Mouse (Mus musculus) limb, embryonic 13.5 days (tissue): ENCODE measurements around the gene Tspan5. TPM values are rescaled to one million over a fixed set of nuclear protein-coding genes. Genes with fewer than 3 reads are reported as not detected.

ENCODE experiments used
- ATAC-seq: fragments of 200-750 bp; cut with Nextera tagmentation; 2 replicates; pipeline ENCODE4 v1.8.0; 2017; ENCODE audit warnings: low read depth, moderate number of reproducible peaks, moderate TSS enrichment; ENCODE audit not compliant: low FRiP score
- H3K27ac ChIP-seq: fragments of 300-500 bp; sonication (generic); 2 replicates; pipeline ENCODE4 v1.5.1; 2015; ENCODE audit warnings: inconsistent platforms, mild to moderate bottlenecking, moderate library complexity
- H3K27me3 ChIP-seq: fragments of 300-500 bp; sonication (generic); 2 replicates; pipeline ENCODE4 v1.6.1; 2015; ENCODE audit warnings: mild to moderate bottlenecking, inconsistent platforms
- H3K36me3 ChIP-seq: fragments of 300-500 bp; sonication (generic); 2 replicates; pipeline ENCODE4 v1.6.1; 2015; ENCODE audit warnings: inconsistent platforms, mild to moderate bottlenecking, moderate library complexity
- H3K4me1 ChIP-seq: fragments of 300-500 bp; sonication (generic); 2 replicates; pipeline ENCODE4 v1.6.1; 2015; ENCODE audit warnings: inconsistent platforms
- H3K4me2 ChIP-seq: fragments of 300-500 bp; sonication (generic); replicated peaks from 2 replicates; pipeline ENCODE4 v1.6.1; 2015; ENCODE audit warnings: inconsistent platforms, mild to moderate bottlenecking, moderate library complexity
- H3K4me3 ChIP-seq: fragments of 300-500 bp; sonication (generic); 2 replicates; pipeline ENCODE4 v1.5.1; 2015; ENCODE audit warnings: moderate library complexity, mild to moderate bottlenecking, inconsistent platforms
- H3K9ac ChIP-seq: fragments of 300-500 bp; sonication (generic); 2 replicates; pipeline ENCODE4 v1.6.1; 2015; ENCODE audit warnings: mild to moderate bottlenecking, inconsistent platforms
- H3K9me3 ChIP-seq: fragments of 300-500 bp; sonication (generic); 2 replicates; pipeline ENCODE4 v1.6.1; 2016; ENCODE audit warnings: inconsistent platforms
- WGBS: fragments of 180-500 bp; shearing (Covaris S2); methylation state at CpG from one replicate; pipeline ENCODE4 v1.1.7; 2015; 5-methylcytosine and 5-hydroxymethylcytosine counted together
- polyA plus RNA-seq: library from polyadenylated mRNA; unstranded; fragments of >200 nt; fragmentation: Nextera tagmentation; extraction: Ambion mirVana; gene quantifications from 2 replicates; pipeline ENCODE4 v1.2.1, GENCODE M21; 2015

The Tspan5 gene
- polyA plus RNA-seq, 1 experiment from 2014 or later, result 32.8 TPM

- Histone ChIP-seq H3K9ac (no peak overlapping the region), H3K36me3 (no peaks in the 10 kb centered on the region), H3K27me3 (no peaks in the 10 kb centered on the region), H3K9me3 (no peaks in the 10 kb centered on the region), H3K27ac (no peak overlapping the region), H3K4me3 (no peak overlapping the region), H3K4me2 (no peak overlapping the region), H3K4me1 (peaks cover 51% of the 10 kb centered on the region)
- 67% methylated on average over 21 of the region's 21 CpGs for WGBS
- no peak for ATAC-seq
Observed at GRCm38 (mm10) chr3:138802722-138803443, 60.9 kb downstream of the Tspan5 start.

GRCm38 (mm10) chr3:138803444-138804085, 61.6 kb downstream of the Tspan5 start:
- H3K9me3 ChIP-seq, result no peaks in the 10 kb centered on the region
- H3K27ac ChIP-seq, result no peak overlapping the region
- ATAC-seq, result no peak
- no peak overlapping the region for H3K9ac ChIP-seq
- H3K4me2 ChIP-seq, result no peak overlapping the region
- H3K4me3 ChIP-seq, result no peak overlapping the region
- H3K27me3 ChIP-seq, result no peaks in the 10 kb centered on the region
- WGBS, result 84% methylated on average over 11 of the region's 11 CpGs
- H3K4me1 ChIP-seq, result peaks cover 51% of the 10 kb centered on the region
- no peaks in the 10 kb centered on the region for H3K36me3 ChIP-seq

GRCm38 (mm10) chr3:138804104-138805048, 62.4 kb downstream of the Tspan5 start:
- H3K9me3 ChIP-seq, result no peaks in the 10 kb centered on the region
- peaks cover 51% of the 10 kb centered on the region for H3K4me1 ChIP-seq
- no peak for ATAC-seq
- no peak overlapping the region for H3K27ac ChIP-seq
- H3K4me3 ChIP-seq, result no peak overlapping the region
- no peaks in the 10 kb centered on the region for H3K27me3 ChIP-seq
- WGBS, result 75% methylated on average over 11 of the region's 11 CpGs
- H3K9ac ChIP-seq, result no peak overlapping the region
- H3K36me3 ChIP-seq, result no peaks in the 10 kb centered on the region
- no peak overlapping the region for H3K4me2 ChIP-seq

GRCm38 (mm10) chr3:138807795-138808194, 65.8 kb downstream of the Tspan5 start:
- H3K9me3 ChIP-seq, result no peaks in the 10 kb centered on the region
- no peak for ATAC-seq
- no peaks in the 10 kb centered on the region for H3K36me3 ChIP-seq
- H3K27ac ChIP-seq, result no peak overlapping the region
- no peak overlapping the region for H3K9ac ChIP-seq
- H3K4me1 ChIP-seq, result peaks cover 26% of the 10 kb centered on the region
- H3K4me2 ChIP-seq, result no peak overlapping the region
- 85% methylated on average over 4 of the region's 4 CpGs for WGBS
- no peak overlapping the region for H3K4me3 ChIP-seq
- H3K27me3 ChIP-seq, result no peaks in the 10 kb centered on the region

GRCm38 (mm10) chr3:138809509-138809908, 67.5 kb downstream of the Tspan5 start:
- H3K4me3 ChIP-seq, result no peak overlapping the region
- no peaks in the 10 kb centered on the region for H3K27me3 ChIP-seq
- no peak for ATAC-seq
- H3K4me1 ChIP-seq, result peaks cover 14% of the 10 kb centered on the region
- H3K9me3 ChIP-seq, result no peaks in the 10 kb centered on the region
- no peak overlapping the region for H3K9ac ChIP-seq
- H3K36me3 ChIP-seq, result no peaks in the 10 kb centered on the region
- H3K4me2 ChIP-seq, result no peak overlapping the region
- H3K27ac ChIP-seq, result no peak overlapping the region
- WGBS, result 86% methylated on average over 8 of the region's 8 CpGs

GRCm38 (mm10) chr3:138812565-138812964, 70.6 kb downstream of the Tspan5 start:
- ATAC-seq, result no peak
- Histone ChIP-seq H3K4me3 (no peak overlapping the region), H3K4me2 (no peak overlapping the region), H3K4me1 (peaks cover 11% of the 10 kb centered on the region), H3K9ac (no peak overlapping the region), H3K27ac (no peak overlapping the region), H3K9me3 (no peaks in the 10 kb centered on the region), H3K36me3 (no peaks in the 10 kb centered on the region), H3K27me3 (no peaks in the 10 kb centered on the region)
- 48% methylated on average over 3 of the region's 3 CpGs for whole genome bisulfite sequencing

- no peak overlapping the region for H3K27ac ChIP-seq
- H3K4me2 ChIP-seq, result no peak overlapping the region
- no peaks in the 10 kb centered on the region for H3K36me3 ChIP-seq
- H3K27me3 ChIP-seq, result no peaks in the 10 kb centered on the region
- no peaks in the 10 kb centered on the region for H3K9me3 ChIP-seq
- no peak for ATAC-seq
- H3K4me3 ChIP-seq, result no peak overlapping the region
- H3K9ac ChIP-seq, result no peak overlapping the region
- WGBS, result 86% methylated on average over 13 of the region's 13 CpGs
- H3K4me1 ChIP-seq, result peaks cover 11% of the 10 kb centered on the region
Observed at GRCm38 (mm10) chr3:138813139-138813810, 71.3 kb downstream of the Tspan5 start.

GRCm38 (mm10) chr3:138814457-138814856, 72.5 kb downstream of the Tspan5 start:
- H3K27me3 ChIP-seq, result no peaks in the 10 kb centered on the region
- H3K9me3 ChIP-seq, result no peaks in the 10 kb centered on the region
- H3K4me2 ChIP-seq, result no peak overlapping the region
- H3K9ac ChIP-seq, result no peak overlapping the region
- ATAC-seq, result no peak
- no peak overlapping the region for H3K27ac ChIP-seq
- H3K36me3 ChIP-seq, result no peaks in the 10 kb centered on the region
- peaks cover 11% of the 10 kb centered on the region for H3K4me1 ChIP-seq
- WGBS, result 77% methylated on average over 5 of the region's 5 CpGs
- H3K4me3 ChIP-seq, result no peak overlapping the region

- H3K9me3 ChIP-seq, result no peaks in the 10 kb centered on the region
- no peaks in the 10 kb centered on the region for H3K27me3 ChIP-seq
- H3K4me2 ChIP-seq, result no peak overlapping the region
- no peak overlapping the region for H3K27ac ChIP-seq
- H3K4me3 ChIP-seq, result no peak overlapping the region
- H3K4me1 ChIP-seq, result peaks cover 13% of the 10 kb centered on the region
- 82% methylated on average over 7 of the region's 7 CpGs for WGBS
- no peak overlapping the region for H3K9ac ChIP-seq
- no peaks in the 10 kb centered on the region for H3K36me3 ChIP-seq
- no peak for ATAC-seq
Observed at GRCm38 (mm10) chr3:138815127-138815837, 73.3 kb downstream of the Tspan5 start.

- WGBS, result 78% methylated on average over 5 of the region's 5 CpGs
- Histone ChIP-seq H3K4me1 (peaks cover 17% of the 10 kb centered on the region), H3K9ac (no peak overlapping the region), H3K4me3 (no peak overlapping the region), H3K27me3 (no peaks in the 10 kb centered on the region), H3K9me3 (no peaks in the 10 kb centered on the region), H3K36me3 (no peaks in the 10 kb centered on the region), H3K4me2 (no peak overlapping the region), H3K27ac (no peak overlapping the region)
- ATAC-seq, result no peak
Observed at GRCm38 (mm10) chr3:138816888-138817656, 75.1 kb downstream of the Tspan5 start.

- Histone ChIP-seq H3K4me1 (peaks cover 18% of the 10 kb centered on the region), H3K9ac (no peak overlapping the region), H3K27ac (no peak overlapping the region), H3K4me2 (no peak overlapping the region), H3K27me3 (no peaks in the 10 kb centered on the region), H3K9me3 (no peaks in the 10 kb centered on the region), H3K4me3 (no peak overlapping the region), H3K36me3 (no peaks in the 10 kb centered on the region)
- WGBS, result 69% methylated on average over 6 of the region's 6 CpGs
- ATAC-seq, result no peak
Observed at GRCm38 (mm10) chr3:138819862-138820261, 77.9 kb downstream of the Tspan5 start.
